Mouse (Mus musculus): ENCODE results near the gene Cdh4.

- TF ChIP-seq CTCF (IDR thresholded peaks at IDR 0.05; ENCODE audit: low read depth) (no peak), EP300 (IDR thresholded peaks at IDR 0.05; ENCODE audit: low read depth) (no peak)
Measured at GRCm38 (mm10) chr2:179884561-179884960, 442.3 kb downstream of the Cdh4 start.
